Mouse (Mus musculus) hindbrain, embryonic 11.5 days (tissue): ENCODE data around the gene Exosc8. TPM values are rescaled to one million over a fixed set of nuclear protein-coding genes. Genes with fewer than 3 reads are reported as not detected.

Experiments used
- polyA plus RNA-seq: library from polyadenylated mRNA; unstranded; fragments of >200 nt; fragmentation: Nextera tagmentation; extraction: Ambion mirVana; gene quantifications from 2 replicates; pipeline ENCODE4 v1.2.1, GENCODE M21; 2014

Exosc8 gene
- polyA plus RNA-seq, 1 experiment from 2014 or later = 140 TPM

Other genes with a start within 250 kb of the Exosc8 start
- gene Supt20, start 42.6 kb downstream of the Exosc8 start, polyA plus RNA-seq = 104 and 119 TPM in 2 replicates
- gene Gm21958, start 21.0 kb downstream of the Exosc8 start, polyA plus RNA-seq = not detected in 2 replicates
- 41.2 and 48.5 TPM in 2 replicates for gene Alg5, start 146 bp upstream of the Exosc8 start, polyA plus RNA-seq
- gene Smad9, start 20.2 kb upstream of the Exosc8 start, polyA plus RNA-seq = 0.56 and 0.66 TPM in 2 replicates
- 61.4 and 62.4 TPM in 2 replicates for gene Rfxap, start 72.4 kb upstream of the Exosc8 start, polyA plus RNA-seq
- 0.33 and 0.91 TPM in 2 replicates for gene Sertm1, start 180.5 kb upstream of the Exosc8 start, polyA plus RNA-seq